Mouse (Mus musculus) testis, adult 10 weeks (tissue): Measurements from ENCODE around the gene Adipor1. TPM values are rescaled to one million over a fixed set of nuclear protein-coding genes. Genes with fewer than 3 reads are reported as not detected.

Experiments
- polyA plus RNA-seq: library from polyadenylated mRNA; stranded (reverse); fragments of 350-450 nt; fragmentation: Illumina TruSeq; extraction: RNeasy Lipid Tissue Mini Kit (QIAGEN cat#74804); gene quantifications from one replicate; pipeline ENCODE4 v1.2.3, GENCODE M21; 2014; ENCODE audit warnings: low read depth, low replicate concordance

Gene Adipor1
- 27.3 TPM for polyA plus RNA-seq

GRCm38 (mm10) chr1:134415168-134415831, at the start of gene Adipor1:
Gene Adipor1, plus strand, starts transcription at chr1:134415378.

GRCm38 (mm10) chr1:134385666-134386065, 29.5 kb upstream of the Adipor1 start, which contains the start of gene 4933406M09Rik:
Gene 4933406M09Rik, plus strand, starts transcription at chr1:134385940.

GRCm38 (mm10) chr1:134405509-134406413, 9.4 kb upstream of the Adipor1 start, which contains the start of gene Cyb5r1:
Gene Cyb5r1, plus strand, starts transcription at chr1:134405559.

GRCm38 (mm10) chr1:134454904-134455824, 40.0 kb downstream of the Adipor1 start, which contains the start of gene Klhl12:
Gene Klhl12, plus strand, starts transcription at chr1:134455531.

Other genes with a start within 250 kb of the Adipor1 start
- not detected for gene Chil1, start 233.2 kb upstream of the Adipor1 start, polyA plus RNA-seq
- not detected for gene Mybph, start 221.9 kb upstream of the Adipor1 start, polyA plus RNA-seq
- 11.5 TPM for gene Adora1, start 179.9 kb upstream of the Adipor1 start, polyA plus RNA-seq
- not detected for gene Myog, start 125.4 kb upstream of the Adipor1 start, polyA plus RNA-seq
- gene Ppfia4, start 82.5 kb upstream of the Adipor1 start, polyA plus RNA-seq, result 0.49 TPM
- 52.9 TPM for gene Tmem183a, start 53.4 kb upstream of the Adipor1 start, polyA plus RNA-seq
- gene 4933406M09Rik, start 29.4 kb upstream of the Adipor1 start, polyA plus RNA-seq, result 54.5 TPM
- 19.4 TPM for gene Cyb5r1, start 9.8 kb upstream of the Adipor1 start, polyA plus RNA-seq
- gene Klhl12, start 40.2 kb downstream of the Adipor1 start, polyA plus RNA-seq, result 46.2 TPM
- gene Rabif, start 79.3 kb downstream of the Adipor1 start, polyA plus RNA-seq, result 12.9 TPM
- gene Mgat4e, start 134.3 kb downstream of the Adipor1 start, polyA plus RNA-seq, result 32.9 TPM
- gene Kdm5b, start 144.8 kb downstream of the Adipor1 start, polyA plus RNA-seq, result 107 TPM
- gene Syt2, start 231.3 kb downstream of the Adipor1 start, polyA plus RNA-seq, result 0.04 TPM